Mouse (Mus musculus): Measurements from ENCODE around the gene Cnbd2.

DNA sequence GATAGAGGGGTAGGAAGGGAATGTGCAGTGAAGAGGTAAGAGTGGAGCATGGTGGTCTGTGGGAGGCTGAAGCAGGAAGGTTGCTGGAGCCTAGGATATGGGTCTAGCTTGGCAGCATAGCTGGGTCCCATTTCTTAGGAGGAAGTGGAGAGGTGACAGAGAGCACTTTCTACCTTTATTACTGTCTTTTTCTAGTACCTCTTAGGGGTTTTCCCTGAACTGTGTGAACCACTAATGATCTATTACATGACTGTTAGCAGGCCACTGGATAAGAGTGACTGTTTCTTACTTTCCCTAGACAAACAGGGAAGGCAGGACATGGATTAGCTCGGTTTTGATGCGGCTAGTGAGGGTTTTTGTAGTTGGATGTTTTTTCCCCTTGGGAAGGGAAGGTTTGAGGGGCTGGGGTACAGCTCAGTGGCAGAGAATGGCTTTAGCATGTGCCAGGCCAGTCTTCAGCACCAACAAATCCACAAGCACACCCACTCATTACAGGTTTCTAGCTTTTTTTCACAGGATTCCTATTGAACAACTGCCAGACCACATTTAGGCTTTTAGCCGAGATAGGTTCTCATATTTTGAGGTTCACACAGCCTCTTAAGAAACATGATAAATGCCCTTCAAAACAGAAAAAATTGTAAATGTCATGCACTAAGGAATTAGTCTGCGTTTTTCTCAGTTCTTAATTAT lies 48.8 kb upstream of the Cnbd2 start:
- no peak for TF ChIP-seq CTCF (IDR thresholded peaks at IDR 0.05; ENCODE audit: borderline replicate concordance, control insufficient read depth, extremely low read depth, insufficient read depth, low read length, poor library complexity)
- TF ChIP-seq POLR2A (IDR thresholded peaks at IDR 0.05; ENCODE audit: control insufficient read depth, extremely low read depth, insufficient read depth, low read length, poor library complexity): no peak
